Mouse (Mus musculus) ovary, adult 18-20 months (tissue): ENCODE results near the gene Mex3d.

Source experiments
- DNase-seq: peaks from one replicate; pipeline ENCODE4 v3.0.0; 2022; ENCODE audit warnings: low spot score, mixed read lengths

The Mex3d gene

DNA sequence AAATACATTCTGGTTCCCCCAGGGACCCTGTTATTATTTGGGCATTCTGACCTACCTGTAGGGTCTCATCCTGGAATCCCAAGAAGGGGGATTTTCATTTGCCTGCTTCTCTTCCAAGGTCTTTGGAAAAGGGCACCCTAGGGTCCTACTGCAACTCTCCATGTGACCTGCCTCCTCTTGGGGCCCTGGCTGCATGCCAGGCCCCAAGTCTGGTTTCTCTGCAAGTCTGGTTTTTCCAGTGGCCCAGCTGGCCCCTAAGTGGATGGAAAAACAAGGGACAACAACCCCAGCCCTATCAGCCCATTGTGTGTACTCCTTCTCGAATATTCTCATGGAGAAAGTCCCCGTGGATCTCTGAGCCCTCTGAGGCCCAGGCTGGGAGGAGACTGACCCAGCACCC, 56.6 kb downstream of the Mex3d start:
- DNase-seq, result no peak
